Mouse (Mus musculus) forebrain, embryonic 13.5 days (tissue): ENCODE measurements around the gene Arhgap20. TPM values are rescaled to one million over a fixed set of nuclear protein-coding genes. Genes with fewer than 3 reads are reported as not detected.

Source experiments
- ATAC-seq: fragments of 200-750 bp; cut with Nextera tagmentation; 2 replicates; pipeline ENCODE4 v1.8.0; 2017
- H3K27ac ChIP-seq: fragments of 300-500 bp; sonication (generic); 2 replicates; pipeline ENCODE4 v1.5.1; 2015; ENCODE audit warnings: inconsistent platforms, mild to moderate bottlenecking, moderate library complexity
- H3K27me3 ChIP-seq: fragments of 300-500 bp; sonication (generic); 2 replicates; pipeline ENCODE4 v1.6.1; 2015; ENCODE audit warnings: mild to moderate bottlenecking, inconsistent platforms
- H3K36me3 ChIP-seq: fragments of 300-500 bp; sonication (generic); 2 replicates; pipeline ENCODE4 v1.6.1; 2015; ENCODE audit warnings: mild to moderate bottlenecking, inconsistent platforms; ENCODE audit not compliant: poor library complexity, severe bottlenecking
- H3K4me1 ChIP-seq: fragments of 300-500 bp; sonication (generic); 2 replicates; pipeline ENCODE4 v1.6.1; 2015; ENCODE audit warnings: inconsistent platforms
- H3K4me2 ChIP-seq: fragments of 300-500 bp; sonication (generic); 2 replicates; pipeline ENCODE4 v1.6.1; 2015; ENCODE audit warnings: inconsistent platforms, mild to moderate bottlenecking, moderate library complexity
- H3K4me3 ChIP-seq: fragments of 300-500 bp; sonication (generic); 2 replicates; pipeline ENCODE4 v1.5.1; 2015; ENCODE audit warnings: mild to moderate bottlenecking, inconsistent platforms
- H3K9ac ChIP-seq: fragments of 300-500 bp; sonication (generic); 2 replicates; pipeline ENCODE4 v1.6.1; 2015; ENCODE audit warnings: mild to moderate bottlenecking, inconsistent platforms
- H3K9me3 ChIP-seq: fragments of 300-500 bp; sonication (generic); replicated peaks from 2 replicates; pipeline ENCODE4 v1.6.1; 2016; ENCODE audit warnings: inconsistent platforms
- WGBS: fragments of 180-500 bp; shearing (Covaris S2); methylation state at CpG from one replicate; pipeline ENCODE4 v1.1.7; 2015; 5-methylcytosine and 5-hydroxymethylcytosine counted together
- polyA plus RNA-seq: library from polyadenylated mRNA; unstranded; fragments of >200 nt; fragmentation: Nextera tagmentation; extraction: Ambion mirVana; gene quantifications from 2 replicates; pipeline ENCODE4 v1.2.1, GENCODE M21; 2015

The Arhgap20 gene
- polyA plus RNA-seq, 1 experiment from 2014 or later, result 6.2 TPM

GRCm38 (mm10) chr9:51824516-51824915 lies 59.4 kb downstream of the Arhgap20 start:
- ATAC-seq, result no peak
- Histone ChIP-seq H3K4me3 (no peak overlapping the region), H3K36me3 (no peaks in the 10 kb centered on the region), H3K4me2 (no peak overlapping the region), H3K9ac (no peak overlapping the region), H3K9me3 (no peaks in the 10 kb centered on the region), H3K4me1 (no peaks in the 10 kb centered on the region), H3K27ac (no peak overlapping the region), H3K27me3 (no peaks in the 10 kb centered on the region)
- 87% methylated on average over 7 of the region's 7 CpGs for WGBS

GRCm38 (mm10) chr9:51831596-51831995 lies 66.5 kb downstream of the Arhgap20 start:
- Histone ChIP-seq H3K36me3 (no peaks in the 10 kb centered on the region), H3K4me3 (no peak overlapping the region), H3K4me2 (no peak overlapping the region), H3K27ac (no peak overlapping the region), H3K27me3 (no peaks in the 10 kb centered on the region), H3K4me1 (no peaks in the 10 kb centered on the region), H3K9ac (no peak overlapping the region), H3K9me3 (no peaks in the 10 kb centered on the region)
- WGBS, result 69% methylated on average over 11 of the region's 11 CpGs
- no peak for ATAC-seq

GRCm38 (mm10) chr9:51832368-51832767 lies 67.2 kb downstream of the Arhgap20 start:
- Histone ChIP-seq H3K9me3 (no peaks in the 10 kb centered on the region), H3K27me3 (no peaks in the 10 kb centered on the region), H3K9ac (no peak overlapping the region), H3K4me2 (no peak overlapping the region), H3K4me3 (no peak overlapping the region), H3K27ac (no peak overlapping the region), H3K4me1 (no peaks in the 10 kb centered on the region), H3K36me3 (no peaks in the 10 kb centered on the region)
- ATAC-seq, result no peak
- WGBS, result 85% methylated on average over 5 of the region's 5 CpGs

- Histone ChIP-seq H3K4me2 (no peak overlapping the region), H3K4me3 (no peak overlapping the region), H3K9me3 (no peaks in the 10 kb centered on the region), H3K27ac (no peak overlapping the region), H3K27me3 (no peaks in the 10 kb centered on the region), H3K4me1 (no peaks in the 10 kb centered on the region), H3K36me3 (no peaks in the 10 kb centered on the region), H3K9ac (no peak overlapping the region)
- no peak for ATAC-seq
- WGBS, result 68% methylated on average over 7 of the region's 7 CpGs
These were observed 72.6 kb downstream of the Arhgap20 start for GRCm38 (mm10) chr9:51837716-51838115.

GRCm38 (mm10) chr9:51843216-51843615 lies 78.1 kb downstream of the Arhgap20 start:
- no peaks in the 10 kb centered on the region for H3K36me3 ChIP-seq
- no peak overlapping the region for H3K9ac ChIP-seq
- H3K4me3 ChIP-seq, result no peak overlapping the region
- no peaks in the 10 kb centered on the region for H3K9me3 ChIP-seq
- WGBS, result 39% methylated on average over 4 of the region's 4 CpGs
- no peaks in the 10 kb centered on the region for H3K27me3 ChIP-seq
- no peak for ATAC-seq
- H3K27ac ChIP-seq, result no peak overlapping the region
- H3K4me1 ChIP-seq, result 0 out of 2 replicates have a peak, but pooled peaks cover 4% of the 10 kb centered on the region
- no peak overlapping the region for H3K4me2 ChIP-seq

- Histone ChIP-seq H3K36me3 (0 out of 2 replicates have a peak, but pooled peaks cover 8% of the 10 kb centered on the region), H3K4me3 (no peak overlapping the region), H3K4me1 (0 out of 2 replicates have a peak, but pooled peaks cover 4% of the 10 kb centered on the region), H3K27ac (no peak overlapping the region), H3K9me3 (no peaks in the 10 kb centered on the region), H3K4me2 (no peak overlapping the region), H3K27me3 (no peaks in the 10 kb centered on the region), H3K9ac (no peak overlapping the region)
- no peak for ATAC-seq
- 94% methylated on average over 10 of the region's 10 CpGs for WGBS
These were observed 80.7 kb downstream of the Arhgap20 start for GRCm38 (mm10) chr9:51845796-51846195.

GRCm38 (mm10) chr9:51853772-51854171 lies 88.6 kb downstream of the Arhgap20 start:
- no peak overlapping the region for H3K9ac ChIP-seq
- H3K36me3 ChIP-seq, result 0 out of 2 replicates have a peak, but pooled peaks cover 4% of the 10 kb centered on the region
- no peak for ATAC-seq
- no peaks in the 10 kb centered on the region for H3K9me3 ChIP-seq
- H3K4me2 ChIP-seq, result no peak overlapping the region
- no peak overlapping the region for H3K4me3 ChIP-seq
- no peaks in the 10 kb centered on the region for H3K4me1 ChIP-seq
- no peak overlapping the region for H3K27ac ChIP-seq
- WGBS, result 87% methylated on average over 5 of the region's 5 CpGs
- no peaks in the 10 kb centered on the region for H3K27me3 ChIP-seq

GRCm38 (mm10) chr9:51864273-51864672 lies 99.1 kb downstream of the Arhgap20 start:
- H3K9ac ChIP-seq, result no peak overlapping the region
- H3K36me3 ChIP-seq, result no peaks in the 10 kb centered on the region
- no peak for ATAC-seq
- H3K4me2 ChIP-seq, result no peak overlapping the region
- no peaks in the 10 kb centered on the region for H3K4me1 ChIP-seq
- H3K9me3 ChIP-seq, result no peaks in the 10 kb centered on the region
- no peak overlapping the region for H3K4me3 ChIP-seq
- no peak overlapping the region for H3K27ac ChIP-seq
- WGBS, result 87% methylated on average over 3 of the region's 3 CpGs
- no peaks in the 10 kb centered on the region for H3K27me3 ChIP-seq

- H3K4me2 ChIP-seq, result no peak overlapping the region
- H3K4me1 ChIP-seq, result no peaks in the 10 kb centered on the region
- H3K4me3 ChIP-seq, result no peak overlapping the region
- no peak overlapping the region for H3K27ac ChIP-seq
- no peaks in the 10 kb centered on the region for H3K27me3 ChIP-seq
- ATAC-seq, result no peak
- 51% methylated on average over 4 of the region's 4 CpGs for WGBS
- no peaks in the 10 kb centered on the region for H3K9me3 ChIP-seq
- no peaks in the 10 kb centered on the region for H3K36me3 ChIP-seq
- no peak overlapping the region for H3K9ac ChIP-seq
These were observed 101.5 kb downstream of the Arhgap20 start for GRCm38 (mm10) chr9:51866634-51867033.

GRCm38 (mm10) chr9:51869056-51869455 lies 103.9 kb downstream of the Arhgap20 start:
- Histone ChIP-seq H3K4me3 (no peak overlapping the region), H3K27ac (no peak overlapping the region), H3K9ac (no peak overlapping the region), H3K4me1 (no peaks in the 10 kb centered on the region), H3K27me3 (no peaks in the 10 kb centered on the region), H3K36me3 (no peaks in the 10 kb centered on the region), H3K4me2 (no peak overlapping the region), H3K9me3 (no peaks in the 10 kb centered on the region)
- no peak for ATAC-seq
- whole genome bisulfite sequencing, result 86% methylated on average over 4 of the region's 4 CpGs

GRCm38 (mm10) chr9:51874348-51874747 lies 109.2 kb downstream of the Arhgap20 start:
- Histone ChIP-seq H3K4me3 (no peak overlapping the region), H3K4me1 (no peaks in the 10 kb centered on the region), H3K9me3 (no peaks in the 10 kb centered on the region), H3K9ac (no peak overlapping the region), H3K27ac (no peak overlapping the region), H3K4me2 (no peak overlapping the region), H3K27me3 (no peaks in the 10 kb centered on the region), H3K36me3 (no peaks in the 10 kb centered on the region)
- 81% methylated on average over 4 of the region's 4 CpGs for WGBS
- no peak for ATAC-seq

- ATAC-seq, result no peak
- Histone ChIP-seq H3K4me3 (no peak overlapping the region), H3K4me2 (no peak overlapping the region), H3K9ac (no peak overlapping the region), H3K27me3 (no peaks in the 10 kb centered on the region), H3K9me3 (no peaks in the 10 kb centered on the region), H3K36me3 (no peaks in the 10 kb centered on the region), H3K27ac (no peak overlapping the region), H3K4me1 (no peaks in the 10 kb centered on the region)
- 95% methylated on average over 20 of the region's 20 CpGs for WGBS
These were observed 110.4 kb downstream of the Arhgap20 start for GRCm38 (mm10) chr9:51875531-51875930.

- H3K36me3 ChIP-seq, result no peaks in the 10 kb centered on the region
- H3K9ac ChIP-seq, result no peak overlapping the region
- no peak for ATAC-seq
- H3K27ac ChIP-seq, result no peak overlapping the region
- H3K9me3 ChIP-seq, result no peaks in the 10 kb centered on the region
- no peaks in the 10 kb centered on the region for H3K27me3 ChIP-seq
- no peak overlapping the region for H3K4me2 ChIP-seq
- no peak overlapping the region for H3K4me3 ChIP-seq
- 55% methylated on average over 4 of the region's 4 CpGs for WGBS
- no peaks in the 10 kb centered on the region for H3K4me1 ChIP-seq
These were observed 116.2 kb downstream of the Arhgap20 start for GRCm38 (mm10) chr9:51881386-51881785.
